Mouse (Mus musculus) ES-E14 (cell line): ENCODE measurements around the gene B130006D01Rik.

ENCODE experiments used
- HCFC1 ChIP-seq: IDR thresholded peaks from 2 replicates; pipeline ENCODE4 v1.6.1; 2012; ENCODE audit warnings: low read length, inconsistent platforms, borderline replicate concordance; ENCODE audit not compliant: insufficient read depth
- ZNF384 ChIP-seq: IDR thresholded peaks from 2 replicates; pipeline ENCODE4 v1.6.1; 2012; ENCODE audit warnings: low read depth, low read length, inconsistent platforms

- TF ChIP-seq ZNF384 (no peak), HCFC1 (no peak)
These were observed 2.8 kb downstream of the B130006D01Rik start for GRCm38 (mm10) chr11:95726156-95726555.
